Mouse (Mus musculus) inflammation-experienced regulatory T-cells, adult 6 months (primary cell): ENCODE data around the gene Nub1. TPM values are rescaled to one million over a fixed set of nuclear protein-coding genes. Genes with fewer than 3 reads are reported as not detected.

Experiments used
- ATAC-seq: one replicate; pipeline ENCODE4 v1.8.0; 2017
- polyA plus RNA-seq, 3 experiments: library from polyadenylated mRNA; unstranded; fragments of 100-300 nt; shearing (Covaris generic); gene quantifications; one replicate each; pipeline ENCODE4 v1.2.1; 2017

Gene Nub1
- polyA plus RNA-seq, 3 experiments from 2014 or later, result 63.3 to 79.7 (median 76.0) TPM

GRCm38 (mm10) chr5:24747533-24747932 lies 62.2 kb downstream of the Nub1 start:
- no peak for ATAC-seq

GRCm38 (mm10) chr5:24749731-24750130 lies 64.4 kb downstream of the Nub1 start:
- ATAC-seq, result no peak

- ATAC-seq, result peak; percentile 84
Observed at GRCm38 (mm10) chr5:24750321-24751304, 65.3 kb downstream of the Nub1 start.

GRCm38 (mm10) chr5:24751305-24752174 lies 66.2 kb downstream of the Nub1 start:
- ATAC-seq, result peak; percentile 77

- ATAC-seq, result no peak
Observed at GRCm38 (mm10) chr5:24752175-24752498, 66.8 kb downstream of the Nub1 start.

- no peak for ATAC-seq
Observed at GRCm38 (mm10) chr5:24756931-24757330, 71.6 kb downstream of the Nub1 start.

GRCm38 (mm10) chr5:24757816-24758215 lies 72.5 kb downstream of the Nub1 start, which contains the start of gene Crygn:
Gene Crygn, minus strand, starts transcription at chr5:24758008.
- ATAC-seq, result no peak

Other genes with a start within 250 kb of the Nub1 start
- gene Fastk, start 240.2 kb upstream of the Nub1 start, polyA plus RNA-seq, result 10 to 100 TPM; 32.1 to 63.3 (median 63.0) TPM
- gene Tmub1, start 237.7 kb upstream of the Nub1 start, polyA plus RNA-seq, result 10 to 100 TPM; 50.9 to 68.9 (median 59.0) TPM
- gene Agap3, start 233.4 kb upstream of the Nub1 start, polyA plus RNA-seq, result 1 to 10 TPM; 5.4 to 9.7 (median 7.5) TPM
- gene Gbx1, start 158.3 kb upstream of the Nub1 start, polyA plus RNA-seq, result under 1 TPM in 1 of 3 experiments, not detected in 2; 0.16 TPM
- gene Asb10, start 144.6 kb upstream of the Nub1 start, polyA plus RNA-seq, result not detected
- not detected for gene 4931409K22Rik, start 128.7 kb upstream of the Nub1 start, polyA plus RNA-seq
- 10 to 100 TPM; 52.1 to 67.7 (median 61.3) TPM for gene Abcf2, start 108.1 kb upstream of the Nub1 start, polyA plus RNA-seq
- gene Chpf2, start 98.8 kb upstream of the Nub1 start, polyA plus RNA-seq, result 10 to 100 TPM in 2 of 3 experiments, 1 to 10 TPM in 1; 8.5 to 12.9 (median 10.0) TPM
- 1 to 10 TPM in 1 of 3 experiments, under 1 TPM in 2; 0.50 to 1.9 (median 0.69) TPM for gene Smarcd3, start 61.1 kb upstream of the Nub1 start, polyA plus RNA-seq
- under 1 TPM in 2 of 3 experiments, not detected in 1; 0.23 to 0.80 TPM for gene Wdr86, start 45.2 kb downstream of the Nub1 start, polyA plus RNA-seq
- 1 to 10 TPM in 1 of 3 experiments, not detected in 2; 3.2 TPM for gene Crygn, start 72.5 kb downstream of the Nub1 start, polyA plus RNA-seq
- 100 to 1,000 TPM in 1 of 3 experiments, 10 to 100 TPM in 2; 74.2 to 131 (median 98.5) TPM for gene Rheb, start 157.1 kb downstream of the Nub1 start, polyA plus RNA-seq